Mouse (Mus musculus): ENCODE results near the gene Snx18. TPM values are rescaled to one million over a fixed set of nuclear protein-coding genes. Genes with fewer than 3 reads are reported as not detected.
A peak's percentile ranks its signal among the peaks of the same experiment; 100 is the strongest.

Gene Snx18
- 9.1 and 9.5 TPM in 2 replicates for total RNA-seq (2012; rRNA removed)
- total RNA-seq (2014; rRNA removed): 11.6 and 12.6 TPM in 2 replicates
- polyA plus RNA-seq (2012; ENCODE audit: insufficient read length, low read depth): 6.4 and 7.0 TPM in 2 replicates

GRCm38 (mm10) chr13:113617891-113618823, at the start of gene Snx18:
Gene Snx18 (minus strand): TSS chr13:113618564.
- H3K9me3 ChIP-seq (replicated peaks; ENCODE audit: low read length): peaks cover 10% of the 10 kb centered on the region
- in situ Hi-C loops (cut with MboI; ENCODE audit: low pct_ligation_motif_present, low pct_unique_long_range_greater_than_20kb, low sequenced_read_pairs) (loop anchor here (10.0 kb wide), 1 partner anchor 273 kb away; no protein-coding TSS in a partner anchor), dilution Hi-C loops (cut with MboI; ENCODE audit: extremely low pct_ligation_motif_present, extremely low pct_unique_long_range_greater_than_20kb, low sequenced_read_pairs) (no loop called here)
- H3K4me1 ChIP-seq (ENCODE audit: control insufficient read depth in 1 of 2, insufficient read depth in 2 of 2): peaks cover 11 to 36% of the 10 kb centered on the region in 2 experiments
- peaks cover 19% of the 10 kb centered on the region; the same call in 1 of the 2 replicates for H3K79me2 ChIP-seq (replicated peaks; ENCODE audit: control insufficient read depth, extremely low read depth, insufficient read depth, poor library complexity, severe bottlenecking)
- H3K27ac ChIP-seq (ENCODE audit: insufficient read depth, low read depth): no peak within 1 kb of the TSS
- H3K4me2 ChIP-seq (ENCODE audit: insufficient read depth, low read depth, poor library complexity, severe bottlenecking): peak within 1 kb of the TSS; percentile 40
- peak within 1 kb of the TSS; percentile 55 to 72 (median 57) for H3K4me3 ChIP-seq (replicated peaks in 1 of 3; ENCODE audit: low read depth in 2 of 3, low read length in 2 of 3, poor library complexity in 1 of 3)
- H3K36me3 ChIP-seq (replicated peaks in 1 of 2; ENCODE audit: control insufficient read depth in 1 of 2, insufficient read depth in 1 of 2, low read length in 1 of 2): peaks cover 0 to 13% of the 10 kb centered on the region in 2 experiments
- H3K27me3 ChIP-seq (replicated peaks): no peaks in the 10 kb centered on the region
- H3K9ac ChIP-seq (ENCODE audit: insufficient read depth, low read depth): peak within 1 kb of the TSS; percentile 66; the same call in 1 of the 2 replicates
- DNase-seq (ENCODE audit: extremely low read depth): peak; percentile 87
- peak; percentile 96 for TF ChIP-seq MXI1 (IDR thresholded peaks at IDR 0.05; ENCODE audit: low read depth, low read length)
- TF ChIP-seq USF2 (conservative IDR thresholded peaks at IDR 0.05; ENCODE audit: low read depth, low read length): peak; percentile 45
- TF ChIP-seq SMC3 (IDR thresholded peaks at IDR 0.05; ENCODE audit: low read depth, low read length): peak; percentile 99
- TF ChIP-seq ZMIZ1 (IDR thresholded peaks at IDR 0.05; ENCODE audit: low read depth, low read length): peak; percentile 88
- TF ChIP-seq JUN (IDR thresholded peaks at IDR 0.05; ENCODE audit: insufficient read depth, low read depth, low read length): no peak
- peak; percentile 44 for TF ChIP-seq UBTF (IDR thresholded peaks at IDR 0.05; ENCODE audit: low read depth, low read length)
- TF ChIP-seq TBP (conservative IDR thresholded peaks at IDR 0.05; ENCODE audit: low read depth, low read length): no peak
- TF ChIP-seq CTCF (conservative IDR thresholded peaks at IDR 0.05 in 1 of 2, IDR thresholded peaks at IDR 0.05 in 1 of 2; ENCODE audit: low read depth in 2 of 2, low read length in 2 of 2): peak in 1 of 2 experiments; percentile 98; a peak in 2 of 4 replicates
- TF ChIP-seq RAD21 (IDR thresholded peaks at IDR 0.05; ENCODE audit: low read depth, low read length): peak; percentile 99
- TF ChIP-seq ZNF384 (IDR thresholded peaks at IDR 0.05; ENCODE audit: low read depth, low read length): no peak
- TF ChIP-seq MAFK (IDR thresholded peaks at IDR 0.05; ENCODE audit: insufficient replicate concordance, low read length): no peak
- peak; percentile 81 for TF ChIP-seq MAZ (IDR thresholded peaks at IDR 0.05; ENCODE audit: low read depth, low read length)
- TF ChIP-seq SIN3A (IDR thresholded peaks at IDR 0.05; ENCODE audit: low read length): peak; percentile 97
- peak; percentile 88 for TF ChIP-seq HCFC1 (IDR thresholded peaks at IDR 0.05; ENCODE audit: low read depth, low read length)
- TF ChIP-seq POLR2AphosphoS2 (IDR thresholded peaks at IDR 0.05; ENCODE audit: low read depth, low read length): no peak
- peak; percentile 52 for TF ChIP-seq NRF1 (IDR thresholded peaks at IDR 0.05; ENCODE audit: low read depth, low read length)
- no peak for TF ChIP-seq PAX5 (IDR thresholded peaks at IDR 0.05; ENCODE audit: low read length)
- peak; percentile 94 for TF ChIP-seq BHLHE40 (IDR thresholded peaks at IDR 0.05; ENCODE audit: low read depth, low read length)
- no peak for TF ChIP-seq E2F4 (IDR thresholded peaks at IDR 0.05; ENCODE audit: insufficient replicate concordance, low read depth, low read length)
- TF ChIP-seq ETS1 (conservative IDR thresholded peaks at IDR 0.05; ENCODE audit: low read depth, low read length): no peak
- TF ChIP-seq TCF12 (IDR thresholded peaks at IDR 0.05; ENCODE audit: low read depth, low read length): peak; percentile 92
- TF ChIP-seq KAT2A (IDR thresholded peaks at IDR 0.05; ENCODE audit: insufficient replicate concordance, low read length): peak; percentile 64; the same call in 1 of the 2 replicates
- TF ChIP-seq JUND (conservative IDR thresholded peaks at IDR 0.05; ENCODE audit: low read depth, low read length): no peak
- TF ChIP-seq MEF2A (IDR thresholded peaks at IDR 0.05; ENCODE audit: borderline replicate concordance, low read depth, low read length): peak; percentile 89
- no peak for TF ChIP-seq ZKSCAN1 (IDR thresholded peaks at IDR 0.05; ENCODE audit: borderline replicate concordance, low read depth, low read length)
- peak; percentile 79 for TF ChIP-seq IRF4 (IDR thresholded peaks at IDR 0.05; ENCODE audit: low read depth, low read length)
- peak; percentile 85 for TF ChIP-seq NELFE (IDR thresholded peaks at IDR 0.05; ENCODE audit: low read depth, low read length)
- no peak for TF ChIP-seq CHD2 (IDR thresholded peaks at IDR 0.05; ENCODE audit: low read length)
- TF ChIP-seq GABPA (IDR thresholded peaks at IDR 0.05; ENCODE audit: insufficient replicate concordance, low read depth, low read length): no peak; the same call in 1 of the 2 replicates
- TF ChIP-seq EP300 (IDR thresholded peaks at IDR 0.05; ENCODE audit: low read length): no peak
- TF ChIP-seq POLR2A (IDR thresholded peaks at IDR 0.05; ENCODE audit: low read depth, low read length): peak; percentile 82
- peak; percentile 70 for TF ChIP-seq ELF1 (IDR thresholded peaks at IDR 0.05; ENCODE audit: low read depth, low read length)
- no peak for TF ChIP-seq RCOR1 (conservative IDR thresholded peaks at IDR 0.05; ENCODE audit: low read depth, low read length)
- peak; percentile 93 for TF ChIP-seq ZC3H11A (IDR thresholded peaks at IDR 0.05; ENCODE audit: low read depth, low read length)
- TF ChIP-seq CHD1 (IDR thresholded peaks at IDR 0.05; ENCODE audit: low read depth, low read length): no peak
- peak; percentile 97 for TF ChIP-seq MYC (IDR thresholded peaks at IDR 0.05; ENCODE audit: low read depth, low read length)
- peak; percentile 97 for TF ChIP-seq MAX (IDR thresholded peaks at IDR 0.05; ENCODE audit: low read length)

Data from CH12.LX (cell line).